Mouse (Mus musculus): ENCODE data around the gene Gpsm1. TPM values are rescaled to one million over a fixed set of nuclear protein-coding genes. Genes with fewer than 3 reads are reported as not detected.

Gpsm1 gene
- polyA plus RNA-seq, 1 experiment from 2014 or later, result 99.4 TPM

DNA sequence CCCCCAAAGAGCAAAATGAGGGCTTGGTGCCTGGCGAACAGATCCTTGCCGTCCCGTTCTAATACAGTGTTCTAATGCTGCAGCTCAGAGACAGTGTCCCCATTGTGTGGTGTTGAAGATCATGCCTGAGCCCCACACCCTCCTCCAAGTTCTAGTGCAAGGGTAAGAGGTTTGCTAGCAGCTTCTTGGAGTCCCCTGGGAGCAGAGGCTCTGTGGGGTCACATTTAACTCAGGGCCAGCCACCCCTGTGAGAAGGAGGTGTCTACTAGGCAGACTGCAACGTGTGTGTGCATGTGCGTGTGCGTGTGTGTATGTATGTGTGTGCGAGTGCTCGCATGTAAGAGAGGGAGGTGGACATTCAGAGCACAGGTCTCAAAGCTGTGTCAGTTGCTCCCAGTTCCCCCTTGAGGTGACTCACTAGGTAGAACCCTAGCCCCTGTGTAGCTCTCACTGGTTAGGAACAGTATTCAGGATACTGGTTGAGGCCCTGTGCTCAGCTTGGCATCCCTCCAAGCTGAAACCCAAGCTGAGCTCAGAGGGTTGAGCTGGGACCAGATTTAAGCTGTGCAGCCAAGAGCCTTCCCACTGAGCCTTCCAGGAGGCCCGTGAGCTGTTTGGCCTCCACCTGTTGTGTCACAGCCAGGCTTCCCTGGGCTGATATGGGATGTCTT lies 1.4 kb downstream of the Gpsm1 start:
- Histone ChIP-seq H3K36me3 (ENCODE audit: control insufficient read depth, insufficient read depth, low read length) (peaks cover 12% of the 10 kb centered on the region), H3K27me3 (ENCODE audit: control insufficient read depth, insufficient read depth, low read length) (no peaks in the 10 kb centered on the region), H3K4me3 (replicated peaks; ENCODE audit: low read depth, low read length) (peak overlapping the region; percentile 97), H3K9ac (replicated peaks; ENCODE audit: low read length) (peak overlapping the region; percentile 98), H3K9me3 (ENCODE audit: control insufficient read depth, low read length) (no peaks in the 10 kb centered on the region), H3K4me2 (ENCODE audit: low read length) (peak overlapping the region; percentile 98), H3K27ac (replicated peaks; ENCODE audit: low read depth, low read length) (peak overlapping the region; percentile 98), H3K4me1 (ENCODE audit: control insufficient read depth, insufficient read depth, low read length) (peaks cover 51% of the 10 kb centered on the region)
- DNase-seq (peak; percentile 58), ATAC-seq (ENCODE audit: low FRiP score, low TSS enrichment) (no peak)
- 58% methylated on average over 9 of the region's 9 CpGs for WGBS

DNA sequence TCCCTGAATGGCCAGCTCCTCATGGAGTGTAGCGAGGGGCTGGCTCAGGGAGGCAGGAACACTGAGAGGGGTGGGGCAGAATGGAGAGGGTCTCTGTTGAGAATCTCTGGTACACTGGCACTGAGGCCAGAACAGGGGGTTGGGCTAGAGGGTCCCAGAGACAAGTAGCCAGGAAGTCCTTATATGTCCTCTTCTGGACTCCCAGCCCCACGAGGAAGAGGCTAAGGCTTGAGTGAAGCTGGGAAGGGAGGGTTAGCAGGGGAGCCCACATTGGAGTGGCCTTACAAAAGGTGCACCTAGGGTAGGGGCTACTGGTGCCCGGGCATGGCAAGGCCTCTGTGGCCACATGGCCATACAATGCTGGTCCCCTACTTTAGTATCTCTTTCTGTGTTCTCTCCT lies 2.1 kb downstream of the Gpsm1 start:
- peak overlapping the region; percentile 98 for H3K4me2 ChIP-seq (ENCODE audit: low read length)
- WGBS, result 79% methylated on average over 3 of the region's 3 CpGs
- ATAC-seq (ENCODE audit: low FRiP score, low TSS enrichment), result no peak
- no peak for DNase-seq
- peak overlapping the region; percentile 98 for H3K9ac ChIP-seq (replicated peaks; ENCODE audit: low read length)
- H3K36me3 ChIP-seq (ENCODE audit: control insufficient read depth, insufficient read depth, low read length), result peaks cover 17% of the 10 kb centered on the region
- peaks cover 51% of the 10 kb centered on the region for H3K4me1 ChIP-seq (ENCODE audit: control insufficient read depth, insufficient read depth, low read length)
- peak overlapping the region; percentile 97 for H3K4me3 ChIP-seq (replicated peaks; ENCODE audit: low read depth, low read length)
- no peaks in the 10 kb centered on the region for H3K9me3 ChIP-seq (ENCODE audit: control insufficient read depth, low read length)
- no peaks in the 10 kb centered on the region for H3K27me3 ChIP-seq (ENCODE audit: control insufficient read depth, insufficient read depth, low read length)
- H3K27ac ChIP-seq (replicated peaks; ENCODE audit: low read depth, low read length), result no peak overlapping the region

DNA sequence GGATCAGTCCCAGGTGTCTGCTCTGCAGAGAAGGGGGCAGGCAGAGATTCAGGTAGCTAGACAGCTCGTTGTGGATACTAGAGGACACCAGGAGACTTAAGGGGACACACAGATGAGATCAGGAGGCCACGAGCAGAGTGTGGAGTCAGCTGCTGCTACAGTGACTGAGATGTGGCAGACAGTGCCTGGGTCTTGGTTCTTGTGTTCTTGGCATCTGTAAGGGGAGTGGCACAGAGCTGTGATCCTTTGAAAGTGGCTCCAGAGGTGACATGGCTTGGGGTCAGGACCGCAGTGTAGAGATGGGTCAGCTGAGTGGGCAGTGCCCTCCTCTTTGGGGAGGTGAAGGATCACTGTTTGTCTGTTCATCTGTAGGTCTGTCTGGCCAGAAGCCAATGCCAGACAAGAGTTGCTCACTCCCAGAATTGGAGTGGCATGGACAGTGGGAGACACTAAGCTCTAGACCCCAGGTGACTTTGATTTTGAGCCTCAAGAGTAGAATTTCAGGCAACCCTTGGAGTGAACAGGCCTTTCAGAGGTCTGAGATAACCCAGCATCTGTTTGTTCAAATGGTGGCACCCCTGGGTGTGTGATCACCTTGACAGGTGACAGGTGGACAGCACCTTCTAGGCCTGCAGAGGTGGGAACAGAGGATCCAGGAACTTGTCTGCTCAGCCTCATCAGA lies 2.8 kb downstream of the Gpsm1 start:
- Histone ChIP-seq H3K27ac (replicated peaks; ENCODE audit: low read depth, low read length) (no peak overlapping the region), H3K9me3 (ENCODE audit: control insufficient read depth, low read length) (no peaks in the 10 kb centered on the region), H3K9ac (replicated peaks; ENCODE audit: low read length) (peak overlapping the region; percentile 98; the same call in 1 of the 2 replicates), H3K36me3 (ENCODE audit: control insufficient read depth, insufficient read depth, low read length) (peaks cover 24% of the 10 kb centered on the region), H3K27me3 (ENCODE audit: control insufficient read depth, insufficient read depth, low read length) (no peaks in the 10 kb centered on the region), H3K4me2 (ENCODE audit: low read length) (peak overlapping the region; percentile 98), H3K4me3 (replicated peaks; ENCODE audit: low read depth, low read length) (peak overlapping the region; percentile 97; the same call in 1 of the 2 replicates), H3K4me1 (ENCODE audit: control insufficient read depth, insufficient read depth, low read length) (peaks cover 51% of the 10 kb centered on the region)
- DNase-seq (no peak), ATAC-seq (ENCODE audit: low FRiP score, low TSS enrichment) (no peak)
- WGBS, result 91% methylated on average over 3 of the region's 3 CpGs

DNA sequence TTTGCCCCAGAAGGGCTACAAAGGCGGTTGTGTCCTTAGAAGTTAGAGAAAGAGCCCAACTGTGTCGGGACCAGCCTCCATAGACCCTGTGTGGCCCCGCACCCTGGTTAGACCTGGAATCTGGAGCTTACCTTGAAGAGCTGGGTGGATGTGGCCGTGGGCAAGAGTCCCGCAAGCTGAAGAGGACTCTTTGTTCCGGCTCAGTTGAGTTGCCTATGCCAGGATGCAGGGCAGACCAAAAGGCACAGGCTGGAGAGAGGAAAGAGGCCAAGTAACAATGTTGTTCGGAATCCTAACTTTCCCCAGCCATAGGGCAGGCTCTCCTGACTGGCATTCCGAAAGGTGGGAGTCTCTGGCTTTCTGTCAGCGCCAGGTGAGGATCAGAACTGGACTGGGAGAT lies 3.8 kb downstream of the Gpsm1 start:
- Histone ChIP-seq H3K4me1 (ENCODE audit: control insufficient read depth, insufficient read depth, low read length) (peaks cover 51% of the 10 kb centered on the region), H3K9ac (replicated peaks; ENCODE audit: low read length) (no peak overlapping the region), H3K4me3 (replicated peaks; ENCODE audit: low read depth, low read length) (no peak overlapping the region), H3K9me3 (ENCODE audit: control insufficient read depth, low read length) (no peaks in the 10 kb centered on the region), H3K4me2 (ENCODE audit: low read length) (peak overlapping the region; percentile 15), H3K36me3 (ENCODE audit: control insufficient read depth, insufficient read depth, low read length) (peaks cover 34% of the 10 kb centered on the region), H3K27ac (replicated peaks; ENCODE audit: low read depth, low read length) (no peak overlapping the region), H3K27me3 (ENCODE audit: control insufficient read depth, insufficient read depth, low read length) (no peaks in the 10 kb centered on the region)
- 82% methylated on average over 9 of the region's 9 CpGs for WGBS
- no peak for ATAC-seq (ENCODE audit: low FRiP score, low TSS enrichment)
- DNase-seq, result no peak

DNA sequence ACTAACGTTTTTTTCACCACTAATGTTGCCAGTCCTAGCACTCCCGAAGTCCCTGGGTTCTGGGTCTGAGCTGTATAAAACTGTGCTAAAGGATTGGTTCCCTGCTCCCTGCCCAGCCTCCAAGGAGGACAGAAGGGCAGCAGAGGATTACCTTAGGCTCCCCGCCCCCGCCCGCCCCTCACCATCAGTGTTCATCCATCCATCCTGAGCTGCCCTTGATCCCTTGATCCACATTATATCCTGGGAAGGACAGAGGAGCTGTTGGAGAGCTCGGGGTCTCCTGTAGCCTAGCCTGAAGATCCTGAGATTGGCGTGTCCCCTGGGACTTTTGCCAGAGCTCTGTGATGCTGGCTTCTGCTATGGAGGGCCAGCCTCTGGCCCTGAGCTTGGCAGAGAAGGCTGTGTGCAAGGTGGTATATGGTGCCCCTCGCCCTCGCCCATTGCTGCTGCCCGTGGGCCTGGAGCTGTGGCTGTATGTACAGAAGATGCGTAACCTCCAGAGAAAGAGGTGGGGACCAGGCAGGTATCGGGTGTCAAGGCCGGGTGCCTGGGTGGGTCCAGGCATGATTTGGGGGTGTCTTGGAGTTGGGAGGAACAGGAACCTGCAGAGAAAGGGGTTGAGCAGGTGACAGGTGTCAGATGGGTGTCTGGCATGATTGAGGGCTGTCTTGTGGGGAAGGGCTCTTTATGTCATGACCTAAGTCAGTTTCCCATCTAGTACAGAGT lies 4.4 kb downstream of the Gpsm1 start:
- H3K9me3 ChIP-seq (ENCODE audit: control insufficient read depth, low read length), result no peaks in the 10 kb centered on the region
- peaks cover 40% of the 10 kb centered on the region for H3K36me3 ChIP-seq (ENCODE audit: control insufficient read depth, insufficient read depth, low read length)
- peaks cover 46% of the 10 kb centered on the region for H3K4me1 ChIP-seq (ENCODE audit: control insufficient read depth, insufficient read depth, low read length)
- H3K4me2 ChIP-seq (ENCODE audit: low read length), result no peak overlapping the region
- no peaks in the 10 kb centered on the region for H3K27me3 ChIP-seq (ENCODE audit: control insufficient read depth, insufficient read depth, low read length)
- ATAC-seq (ENCODE audit: low FRiP score, low TSS enrichment) (no peak), DNase-seq (no peak)
- no peak overlapping the region for H3K27ac ChIP-seq (replicated peaks; ENCODE audit: low read depth, low read length)
- H3K4me3 ChIP-seq (replicated peaks; ENCODE audit: low read depth, low read length), result no peak overlapping the region
- 0 out of 2 replicates have a peak overlapping the region, but pooled peaks have one; percentile 34 for H3K9ac ChIP-seq (replicated peaks; ENCODE audit: low read length)
- 84% methylated on average over 13 of the region's 13 CpGs for WGBS

DNA sequence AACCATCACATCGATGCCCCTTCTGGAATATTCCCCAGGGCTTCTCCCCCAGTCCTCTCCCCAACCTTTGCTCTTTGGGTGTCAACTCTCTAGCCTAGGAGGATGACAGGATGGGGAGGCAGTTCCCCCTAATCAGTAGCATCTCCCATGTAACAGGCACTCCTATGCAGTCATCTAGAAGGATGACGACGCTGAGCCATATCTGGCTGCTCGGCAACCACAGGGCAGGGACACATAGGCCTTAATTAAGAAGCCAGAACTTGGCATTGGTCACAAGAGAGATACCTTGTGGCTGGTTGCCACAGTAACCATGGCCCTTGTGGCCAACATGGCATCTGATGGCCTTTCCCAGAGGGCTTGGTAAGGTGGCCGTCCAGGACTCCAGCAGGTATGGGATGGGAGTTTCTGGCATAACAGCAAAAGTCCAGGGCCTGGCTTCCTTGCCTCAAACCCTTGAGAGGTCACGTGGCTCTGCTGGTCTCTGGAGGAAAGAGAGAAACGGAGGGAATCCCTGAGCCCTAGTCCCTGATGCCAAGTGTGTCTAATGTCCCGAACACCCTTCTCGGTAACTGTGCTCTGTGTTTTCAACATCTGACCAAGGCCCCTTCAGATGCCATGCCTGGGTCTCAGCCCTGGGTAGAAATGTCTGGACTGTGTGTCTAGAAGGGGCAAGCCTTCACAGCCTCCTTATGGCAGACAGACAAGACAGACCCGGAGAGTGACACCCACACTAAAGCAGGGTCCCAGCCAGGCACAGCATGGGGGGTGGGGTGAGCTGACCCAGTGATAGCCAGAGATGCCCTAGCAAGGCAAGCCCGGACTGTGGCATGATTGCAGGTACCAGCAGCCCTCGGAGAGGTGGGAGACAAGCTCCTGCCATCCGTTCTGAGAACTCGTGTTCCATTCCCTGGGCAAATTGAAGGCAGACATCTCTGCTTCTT lies 5.2 kb downstream of the Gpsm1 start:
- no peak overlapping the region for H3K4me2 ChIP-seq (ENCODE audit: low read length)
- no peak overlapping the region for H3K27ac ChIP-seq (replicated peaks; ENCODE audit: low read depth, low read length)
- H3K4me1 ChIP-seq (ENCODE audit: control insufficient read depth, insufficient read depth, low read length), result peaks cover 42% of the 10 kb centered on the region
- peaks cover 48% of the 10 kb centered on the region for H3K36me3 ChIP-seq (ENCODE audit: control insufficient read depth, insufficient read depth, low read length)
- ATAC-seq (ENCODE audit: low FRiP score, low TSS enrichment) (no peak), DNase-seq (no peak)
- 0 out of 2 replicates have a peak overlapping the region, but pooled peaks have one; percentile 16 for H3K9ac ChIP-seq (replicated peaks; ENCODE audit: low read length)
- no peaks in the 10 kb centered on the region for H3K27me3 ChIP-seq (ENCODE audit: control insufficient read depth, insufficient read depth, low read length)
- no peaks in the 10 kb centered on the region for H3K9me3 ChIP-seq (ENCODE audit: control insufficient read depth, low read length)
- no peak overlapping the region for H3K4me3 ChIP-seq (replicated peaks; ENCODE audit: low read depth, low read length)
- WGBS, result 88% methylated on average over 14 of the region's 14 CpGs

DNA sequence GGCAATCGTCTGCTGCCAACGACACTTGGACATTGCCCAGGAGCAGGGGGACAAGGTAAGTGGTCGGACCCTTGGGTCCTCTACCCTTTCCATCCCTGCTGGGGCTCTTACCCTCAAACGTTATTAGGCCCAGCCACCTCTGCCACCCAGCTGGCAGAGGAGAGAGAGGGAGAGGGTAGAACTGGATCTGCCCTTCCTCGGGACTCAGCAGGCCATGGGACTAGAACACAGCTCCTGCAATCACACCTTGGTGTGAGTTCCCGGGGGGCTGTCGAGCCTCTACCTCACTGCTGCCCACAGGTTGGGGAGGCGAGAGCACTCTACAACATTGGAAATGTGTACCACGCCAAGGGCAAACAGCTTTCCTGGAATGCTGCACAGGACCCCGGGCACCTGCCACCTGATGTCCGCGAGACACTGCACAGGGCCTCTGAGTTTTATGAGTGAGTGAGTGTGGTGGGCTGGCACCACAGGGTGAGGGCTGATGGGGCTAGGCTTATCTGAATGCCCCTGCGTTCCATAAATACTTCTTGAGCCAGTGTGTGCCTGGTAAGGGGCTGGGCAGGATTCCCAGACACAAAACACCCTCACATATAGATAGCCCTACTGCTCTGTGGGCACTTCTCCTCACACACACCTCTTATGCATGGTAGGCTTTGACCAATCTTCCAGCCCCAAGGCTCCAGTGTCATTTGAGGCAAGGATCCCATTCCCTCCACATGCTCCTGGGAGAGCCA lies 8.4 kb downstream of the Gpsm1 start:
- H3K4me1 ChIP-seq (ENCODE audit: control insufficient read depth, insufficient read depth, low read length), result peaks cover 17% of the 10 kb centered on the region
- peaks cover 66% of the 10 kb centered on the region for H3K36me3 ChIP-seq (ENCODE audit: control insufficient read depth, insufficient read depth, low read length)

More for the DNA sequence above, 8.4 kb downstream of the Gpsm1 start:
- H3K4me3 ChIP-seq (replicated peaks; ENCODE audit: low read depth, low read length), result no peak overlapping the region
- DNase-seq, result no peak
- H3K9ac ChIP-seq (replicated peaks; ENCODE audit: low read length), result no peak overlapping the region
- H3K27ac ChIP-seq (replicated peaks; ENCODE audit: low read depth, low read length), result no peak overlapping the region
- H3K9me3 ChIP-seq (ENCODE audit: control insufficient read depth, low read length), result no peaks in the 10 kb centered on the region
- WGBS, result 93% methylated on average over 13 of the region's 13 CpGs
- no peaks in the 10 kb centered on the region for H3K27me3 ChIP-seq (ENCODE audit: control insufficient read depth, insufficient read depth, low read length)
- H3K4me2 ChIP-seq (ENCODE audit: low read length), result no peak overlapping the region
- ATAC-seq (ENCODE audit: low FRiP score, low TSS enrichment), result no peak
